Mouse (Mus musculus): ENCODE results near the gene Ckap5. TPM values are rescaled to one million over a fixed set of nuclear protein-coding genes. Genes with fewer than 3 reads are reported as not detected.

Ckap5 gene
- polyA plus RNA-seq, 1 experiment from 2014 or later = 131 TPM

Other genes starting within 250 kb of the Ckap5 start
- 70.2 and 81.5 TPM in 2 replicates for gene 1110051M20Rik, start 82.1 kb upstream of the Ckap5 start, polyA plus RNA-seq (2016; fragmentation: Nextera tagmentation; extraction: Ambion mirVana)
- 6.2 and 7.2 TPM in 2 replicates for gene Lrp4, start 69.3 kb upstream of the Ckap5 start, polyA plus RNA-seq (2016; fragmentation: Nextera tagmentation; extraction: Ambion mirVana)
- gene F2, start 109.7 kb downstream of the Ckap5 start, polyA plus RNA-seq (2016; fragmentation: Nextera tagmentation; extraction: Ambion mirVana) = 0.40 and 0.42 TPM in 2 replicates
- gene Zfp408, start 123.0 kb downstream of the Ckap5 start, polyA plus RNA-seq (2016; fragmentation: Nextera tagmentation; extraction: Ambion mirVana) = 12.6 and 12.8 TPM in 2 replicates
- gene Arhgap1, start 123.1 kb downstream of the Ckap5 start, polyA plus RNA-seq (2016; fragmentation: Nextera tagmentation; extraction: Ambion mirVana) = 76.3 and 76.9 TPM in 2 replicates
- gene Atg13, start 183.8 kb downstream of the Ckap5 start, polyA plus RNA-seq (2016; fragmentation: Nextera tagmentation; extraction: Ambion mirVana) = 28.1 and 28.7 TPM in 2 replicates
- gene Harbi1, start 184.1 kb downstream of the Ckap5 start, polyA plus RNA-seq (2016; fragmentation: Nextera tagmentation; extraction: Ambion mirVana) = 24.0 and 25.2 TPM in 2 replicates
- 22.3 and 24.1 TPM in 2 replicates for gene Ambra1, start 203.4 kb downstream of the Ckap5 start, polyA plus RNA-seq (2016; fragmentation: Nextera tagmentation; extraction: Ambion mirVana)

Measured in limb, embryonic 12.5 days (tissue).